Mouse (Mus musculus): Measurements from ENCODE around the gene Pxn.

Gene Pxn

GRCm38 (mm10) chr5:115578922-115579321 is 72.4 kb downstream of the Pxn start:
- in situ Hi-C loops (cut with MboI, MseI): no loop called here

- in situ Hi-C loops (cut with MboI, MseI): no loop called here
Observed at GRCm38 (mm10) chr5:115579363-115579762, 72.9 kb downstream of the Pxn start.

- in situ Hi-C loops (cut with MboI, MseI): no loop called here
Observed at GRCm38 (mm10) chr5:115580229-115581001, 73.9 kb downstream of the Pxn start.

DNA sequence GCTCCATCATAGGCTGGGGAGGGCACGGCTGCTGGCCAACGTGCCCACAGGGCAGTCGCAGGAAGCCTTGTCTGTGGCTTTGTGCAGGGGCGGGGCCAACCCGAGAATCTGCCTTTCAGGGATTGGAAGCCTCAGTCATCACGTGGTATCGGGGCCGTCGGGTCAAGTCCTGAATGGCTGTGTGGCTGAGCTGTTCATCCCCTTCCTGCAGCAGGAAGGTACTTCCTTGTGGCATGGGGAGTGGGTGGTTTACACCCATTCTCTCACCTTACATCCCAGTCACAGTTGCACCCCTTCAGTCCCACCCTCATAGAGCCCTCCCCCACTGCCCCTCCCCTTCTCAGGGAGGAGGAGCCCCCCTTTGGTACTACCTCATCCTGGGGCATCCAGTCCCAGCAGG is 75.2 kb downstream of the Pxn start:
- in situ Hi-C loops (cut with MboI, MseI): no loop called here

GRCm38 (mm10) chr5:115585616-115586015 is 79.1 kb downstream of the Pxn start:
- in situ Hi-C loops (cut with MboI, MseI): no loop called here

- in situ Hi-C loops (cut with MboI, MseI): no loop called here
Observed at GRCm38 (mm10) chr5:115586166-115586565, 79.7 kb downstream of the Pxn start.

DNA sequence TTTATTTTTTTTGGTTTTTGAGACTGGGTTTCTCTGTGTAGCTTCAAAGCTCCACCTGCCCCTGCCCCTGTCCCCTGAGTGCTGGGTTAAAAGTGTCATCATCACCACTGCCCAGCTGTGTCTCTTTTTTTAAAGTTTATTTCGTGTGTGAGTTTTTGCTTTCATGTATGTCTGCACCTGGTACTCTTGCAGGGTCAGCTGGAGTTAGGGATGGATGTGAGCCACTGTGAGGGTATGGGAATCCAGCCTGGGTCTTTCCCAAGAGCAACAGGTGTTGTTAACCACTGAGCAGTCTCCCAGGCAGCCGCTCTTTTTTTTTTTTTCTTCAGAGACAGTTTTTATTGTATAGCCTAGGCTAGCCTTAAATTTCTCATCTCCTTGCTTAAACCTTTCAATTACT is 80.3 kb downstream of the Pxn start:
- in situ Hi-C loops (cut with MboI, MseI): no loop called here

- in situ Hi-C loops (cut with MboI, MseI): no loop called here
Observed at GRCm38 (mm10) chr5:115591028-115591427, 84.6 kb downstream of the Pxn start.

DNA sequence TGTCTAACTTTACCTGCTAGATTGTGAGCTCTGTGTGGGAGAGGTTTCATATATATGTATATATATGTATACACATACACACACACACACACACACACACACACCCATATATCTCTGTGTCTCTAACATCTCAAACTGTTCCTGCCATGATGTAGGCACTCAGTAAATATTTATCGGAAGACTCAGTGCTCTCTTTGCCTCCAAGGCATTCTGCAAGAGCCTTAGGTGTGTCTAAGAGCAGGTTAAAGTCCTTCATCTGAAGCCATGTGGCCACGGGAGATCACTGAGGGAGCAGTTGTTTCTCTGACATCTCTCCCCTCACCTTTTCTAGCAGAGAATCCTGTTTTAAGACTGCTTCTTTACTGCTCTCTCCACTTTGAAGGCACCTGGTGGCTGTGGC is 85.0 kb downstream of the Pxn start:
- in situ Hi-C loops (cut with MboI, MseI): no loop called here

DNA sequence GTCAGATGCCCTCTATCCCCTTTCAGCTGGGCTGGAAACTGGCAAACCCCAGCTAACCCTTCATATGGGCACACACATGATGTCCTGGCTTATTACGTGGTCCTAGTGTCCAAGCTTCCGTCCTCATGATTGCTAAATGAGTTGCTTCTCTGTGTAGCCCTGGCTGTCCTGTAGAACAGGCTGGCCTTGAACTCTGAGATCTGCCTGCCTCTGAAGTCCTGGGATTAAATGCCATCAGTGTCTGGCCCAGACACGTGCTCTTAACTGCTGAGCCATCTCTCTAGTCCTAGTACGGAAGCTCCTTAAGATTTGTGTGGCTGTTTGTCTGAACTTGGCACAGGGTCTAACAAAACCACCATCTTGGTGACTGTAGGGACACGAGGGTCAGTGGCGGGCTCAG is 97.1 kb downstream of the Pxn start:
- in situ Hi-C loops (cut with MboI, MseI): no loop called here

All from T-helper 1 cell (primary cell).